In genomic region chr11:109029894-109030293, GRCm38 (mm10) we compare ENCODE assay signal across 16 mouse cellular contexts.
A peak's percentile ranks its signal among the peaks of the same experiment; 100 is the strongest.
DNase-seq lines count a peak whose midpoint lies in the region; ATAC-seq and TF ChIP-seq lines count a peak whose summit lies in the region.
"Had no signal": no experiment of that assay in that cellular context is flagged by ENCODE, and none has a peak within 500 bp of the region (broad histone marks: within the 10 kb centered on the region; RNA-seq: fewer than 3 reads in every experiment).

No protein-coding gene starts in this region.

- 0 out of 2 replicates have a peak overlapping the region, but pooled peaks have one; percentile 40 for H3K27ac ChIP-seq in hindbrain, embryonic 10.5 days
- no peak overlapping the region for H3K27ac ChIP-seq in hindbrain, embryonic 12.5 days
- no peak overlapping the region for H3K27ac ChIP-seq in lung, embryonic 15.5 days
- no peak overlapping the region for H3K27ac ChIP-seq in stomach, postnatal 0 days (replicated peaks)
- no peak overlapping the region for H3K27ac ChIP-seq in layer of hippocampus, adult 2 months
- H3K27ac ChIP-seq: embryonic facial prominence, embryonic 12.5 days; gastrocnemius, adult 2 months; heart, adult 2 months; limb, embryonic 15.5 days; neural tube, embryonic 15.5 days had no signal

- H3K9ac ChIP-seq in hindbrain, embryonic 12.5 days = no peak overlapping the region
- H3K9ac ChIP-seq in lung, embryonic 15.5 days = no peak overlapping the region
- no peak overlapping the region for H3K9ac ChIP-seq in stomach, postnatal 0 days (ENCODE audit: low read length)
- H3K9ac ChIP-seq: embryonic facial prominence, embryonic 12.5 days; limb, embryonic 15.5 days; neural tube, embryonic 15.5 days had no signal

- H3K4me2 ChIP-seq in hindbrain, embryonic 12.5 days (replicated peaks) = no peak overlapping the region
- H3K4me2 ChIP-seq in lung, embryonic 15.5 days = no peak overlapping the region
- no peak overlapping the region for H3K4me2 ChIP-seq in stomach, postnatal 0 days (replicated peaks; ENCODE audit: low read depth)
- H3K4me2 ChIP-seq: embryonic facial prominence, embryonic 12.5 days; limb, embryonic 15.5 days; neural tube, embryonic 15.5 days had no signal

- ATAC-seq in CD4-positive, CD25-positive, alpha-beta regulatory T cell, adult 4 months = no peak
- ATAC-seq in hindbrain, embryonic 12.5 days (ENCODE audit: low FRiP score) = no peak
- peak; percentile 50; the same call in 1 of the 2 replicates for ATAC-seq in lung, embryonic 15.5 days (ENCODE audit: borderline replicate concordance, extremely low read depth, low FRiP score, low TSS enrichment)
- ATAC-seq in stomach, postnatal 0 days (ENCODE audit: low FRiP score, low TSS enrichment) = 0 out of 2 replicates have a peak, but pooled peaks have one; percentile 24
- ATAC-seq: forebrain, embryonic 16.5 days had no signal

- no peak for TF ChIP-seq EP300 in stomach, postnatal 0 days (optimal IDR thresholded peaks at IDR 0.05)

- H3K9me3 ChIP-seq in hindbrain, embryonic 10.5 days = no peaks in the 10 kb centered on the region
- H3K9me3 ChIP-seq in hindbrain, embryonic 12.5 days (replicated peaks) = no peaks in the 10 kb centered on the region
- H3K9me3 ChIP-seq in lung, embryonic 15.5 days = no peaks in the 10 kb centered on the region
- no peaks in the 10 kb centered on the region for H3K9me3 ChIP-seq in stomach, postnatal 0 days (ENCODE audit: control insufficient read depth, low read length)
- H3K9me3 ChIP-seq: embryonic facial prominence, embryonic 12.5 days; limb, embryonic 15.5 days; neural tube, embryonic 15.5 days had no signal

- H3K36me3 ChIP-seq in hindbrain, embryonic 10.5 days = no peaks in the 10 kb centered on the region
- H3K36me3 ChIP-seq in hindbrain, embryonic 12.5 days = no peaks in the 10 kb centered on the region
- H3K36me3 ChIP-seq in lung, embryonic 15.5 days = no peaks in the 10 kb centered on the region
- H3K36me3 ChIP-seq in stomach, postnatal 0 days (ENCODE audit: control insufficient read depth, insufficient read depth, low read length) = no peaks in the 10 kb centered on the region
- H3K36me3 ChIP-seq: embryonic facial prominence, embryonic 12.5 days; limb, embryonic 15.5 days; neural tube, embryonic 15.5 days had no signal

- TF ChIP-seq CTCF in lung, adult 2 months (IDR thresholded peaks at IDR 0.05; ENCODE audit: insufficient read depth, low read length) = no peak
- TF ChIP-seq CTCF in stomach, postnatal 0 days (IDR thresholded peaks at IDR 0.05; ENCODE audit: low read depth) = no peak
- no peak for TF ChIP-seq CTCF in layer of hippocampus, adult 2 months (conservative IDR thresholded peaks at IDR 0.05)

- H3K4me1 ChIP-seq in hindbrain, embryonic 10.5 days (replicated peaks) = peaks cover 43% of the 10 kb centered on the region
- peaks cover 10% of the 10 kb centered on the region for H3K4me1 ChIP-seq in hindbrain, embryonic 12.5 days
- H3K4me1 ChIP-seq in lung, embryonic 15.5 days = peaks cover 13% of the 10 kb centered on the region; the same call in 1 of the 2 replicates
- H3K4me1 ChIP-seq in lung, adult 2 months (ENCODE audit: control insufficient read depth, insufficient read depth, low read length) = no peaks in the 10 kb centered on the region
- H3K4me1 ChIP-seq in stomach, postnatal 0 days (replicated peaks; ENCODE audit: control insufficient read depth, insufficient read depth) = no peaks in the 10 kb centered on the region
- H3K4me1 ChIP-seq: embryonic facial prominence, embryonic 12.5 days had no signal

- TF ChIP-seq POLR2A in lung, adult 2 months (IDR thresholded peaks at IDR 0.05; ENCODE audit: borderline replicate concordance, extremely low read depth, low read depth, low read length) = no peak

- 60% methylated on average over 7 of the region's 7 CpGs for WGBS in hindbrain, embryonic 10.5 days
- 63% methylated on average over 7 of the region's 7 CpGs for WGBS in hindbrain, embryonic 12.5 days
- 43% methylated on average over 7 of the region's 7 CpGs for WGBS in lung, embryonic 15.5 days
- WGBS in lung, adult 2 months = 33% methylated on average over 7 of the region's 7 CpGs
- WGBS in stomach, postnatal 0 days = 74% methylated on average over 7 of the region's 7 CpGs

- H3K4me3 ChIP-seq in hindbrain, embryonic 10.5 days = no peak overlapping the region
- H3K4me3 ChIP-seq in hindbrain, embryonic 12.5 days = no peak overlapping the region
- H3K4me3 ChIP-seq in lung, embryonic 15.5 days = no peak overlapping the region
- no peak overlapping the region for H3K4me3 ChIP-seq in lung, adult 2 months (replicated peaks; ENCODE audit: extremely low read depth, low read depth, low read length)
- no peak overlapping the region for H3K4me3 ChIP-seq in stomach, postnatal 0 days (ENCODE audit: low read depth, low read length)
- H3K4me3 ChIP-seq in layer of hippocampus, adult 2 months = no peak overlapping the region
- H3K4me3 ChIP-seq: embryonic facial prominence, embryonic 12.5 days; gastrocnemius, adult 2 months; heart, adult 2 months; limb, embryonic 15.5 days; neural tube, embryonic 15.5 days had no signal

- peak; percentile 14 for DNase-seq in CD4-positive, CD25-positive, alpha-beta regulatory T cell, adult 2 months (ENCODE audit: low read depth, low spot score)
- DNase-seq in hindbrain, embryonic 10.5 days (ENCODE audit: low spot score) = no peak
- DNase-seq in lung, adult 2 months = no peak
- no peak for DNase-seq in stomach, postnatal 0 days (ENCODE audit: low spot score)
- DNase-seq in layer of hippocampus, adult 2 months (ENCODE audit: low spot score in 2 of 2) = no peak
- DNase-seq: adrenal gland, adult 8-10 months had no signal

- H3K27me3 ChIP-seq in hindbrain, embryonic 10.5 days (ENCODE audit: insufficient read depth, poor library complexity, severe bottlenecking) = peaks cover 3% of the 10 kb centered on the region; the same call in 1 of the 2 replicates
- no peaks in the 10 kb centered on the region for H3K27me3 ChIP-seq in hindbrain, embryonic 12.5 days
- H3K27me3 ChIP-seq in lung, embryonic 15.5 days = no peaks in the 10 kb centered on the region
- no peaks in the 10 kb centered on the region for H3K27me3 ChIP-seq in stomach, postnatal 0 days (ENCODE audit: control insufficient read depth, insufficient read depth, low read length)
- H3K27me3 ChIP-seq: CH12.LX; limb, embryonic 15.5 days; neural tube, embryonic 15.5 days had no signal

Comparison
In these comparisons a context has a peak if more than half of its experiments do, and no peak if none do; other contexts are left out.
1. ATAC-seq: peak in lung, embryonic 15.5 days (single experiment) and stomach, postnatal 0 days (single experiment); none in CD4-positive, CD25-positive, alpha-beta regulatory T cell, adult 4 months (single experiment) and hindbrain, embryonic 12.5 days (single experiment).